Mouse (Mus musculus) forebrain, postnatal 0 days (tissue): ENCODE measurements around the gene Smr2. TPM values are rescaled to one million over a fixed set of nuclear protein-coding genes. Genes with fewer than 3 reads are reported as not detected.
"Not testable (repeated sequence)": the region's sequence is repeated elsewhere in the genome, so short reads cannot be mapped to it uniquely, and the experiment has no call there.

Source experiments
- ATAC-seq: fragments of 200-750 bp; cut with Nextera tagmentation; 2 replicates; pipeline ENCODE4 v1.8.0; 2017; ENCODE audit warnings: mild to moderate bottlenecking, moderate library complexity
- DNase-seq: peaks from one replicate; pipeline ENCODE4 v3.0.0-alpha.2; 2015
- H3K27ac ChIP-seq: fragments of 300-500 bp; sonication (generic); 2 replicates; pipeline ENCODE4 v1.5.1; 2014; ENCODE audit warnings: low read depth, mild to moderate bottlenecking, antibody characterized with exemption, low read length, moderate library complexity, mixed read lengths
- H3K27me3 ChIP-seq: fragments of 300-500 bp; sonication (generic); 2 replicates; pipeline ENCODE4 v1.6.1; 2014; ENCODE audit warnings: mild to moderate bottlenecking, low read length, mixed read lengths; ENCODE audit not compliant: insufficient read depth
- H3K36me3 ChIP-seq: fragments of 300-500 bp; sonication (generic); 2 replicates; pipeline ENCODE4 v1.6.1; 2014; ENCODE audit warnings: mild to moderate bottlenecking, moderate library complexity; ENCODE audit not compliant: insufficient read depth
- H3K4me1 ChIP-seq: fragments of 300-500 bp; sonication (generic); 2 replicates; pipeline ENCODE4 v1.6.1; 2014; ENCODE audit warnings: antibody characterized with exemption; ENCODE audit not compliant: insufficient read depth
- H3K4me2 ChIP-seq: fragments of 300-500 bp; sonication (generic); 2 replicates; pipeline ENCODE4 v1.6.1; 2014; ENCODE audit warnings: low read depth, mild to moderate bottlenecking, moderate library complexity
- H3K4me3 ChIP-seq: fragments of 300-500 bp; sonication (generic); 2 replicates; pipeline ENCODE4 v1.5.1; 2014; ENCODE audit warnings: low read depth, low read length, mixed read lengths
- H3K9ac ChIP-seq: fragments of 300-500 bp; sonication (generic); 2 replicates; pipeline ENCODE4 v1.6.1; 2014; ENCODE audit warnings: mild to moderate bottlenecking
- H3K9me3 ChIP-seq: fragments of 300-500 bp; sonication (generic); 2 replicates; pipeline ENCODE4 v1.6.1; 2016; ENCODE audit warnings: low read length
- CTCF ChIP-seq: sonication (generic); IDR thresholded peaks from 2 replicates; pipeline ENCODE4 v1.5.1; 2016; ENCODE audit warnings: antibody characterized with exemption, control low read depth, low read depth
- WGBS: fragments of 180-500 bp; shearing (Covaris S2); extraction: QIAGEN DNeasy Blood & Tissue Kit; methylation state at CpG from one replicate; pipeline ENCODE4 v1.1.7; 2014; 5-methylcytosine and 5-hydroxymethylcytosine counted together
- polyA plus RNA-seq: library from polyadenylated mRNA; unstranded; fragments of >200 nt; fragmentation: Nextera tagmentation; extraction: Ambion mirVana; gene quantifications from 2 replicates; pipeline ENCODE4 v1.2.1, GENCODE M21; 2015
- total RNA-seq: library from RNA; depleted of rRNA; stranded (reverse); fragments of >200 nt; gene quantifications from 2 replicates; pipeline ENCODE4 v1.2.3, GENCODE M21; 2014; rRNA removed

The Smr2 gene
- total RNA-seq = not detected in 2 replicates
- not detected in 2 replicates for polyA plus RNA-seq

DNA sequence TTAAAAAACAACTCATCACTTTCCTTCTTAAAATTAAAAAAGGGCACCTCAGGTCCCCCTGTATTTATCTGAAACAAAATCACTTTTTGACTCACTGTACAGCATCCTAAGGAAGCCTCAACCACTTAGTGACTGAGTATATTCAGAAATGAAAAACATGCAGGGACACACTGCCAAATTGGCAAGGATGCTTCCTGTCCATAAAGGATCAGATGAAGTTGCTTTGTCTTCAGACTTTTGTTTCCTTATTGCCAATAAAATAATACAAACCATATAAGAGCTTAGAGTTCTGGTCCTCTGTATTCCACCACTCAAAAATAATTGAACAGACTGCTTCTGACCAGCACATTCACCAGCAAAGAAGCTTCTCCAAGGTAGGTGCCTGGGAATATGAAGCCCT, at the start of gene Smr2:
Gene Smr2 (plus strand): TSS at position 301 of the 400 bp plus-strand sequence.
- ATAC-seq = not testable (repeated sequence)

GRCm38 (mm10) chr5:88111430-88111829, 25.1 kb downstream of the Smr2 start, which contains the start of gene Gm11116:
Gm11116 (minus strand) TSS chr5:88111530.
- whole genome bisulfite sequencing = 82% methylated on average over 1 of the region's 1 CpGs
- Histone ChIP-seq H3K4me2 (no peak within 1 kb of the TSS), H3K9ac (no peak within 1 kb of the TSS), H3K27me3 (no peaks in the 10 kb centered on the region), H3K9me3 (no peaks in the 10 kb centered on the region), H3K4me1 (no peaks in the 10 kb centered on the region), H3K4me3 (no peak within 1 kb of the TSS), H3K27ac (no peak within 1 kb of the TSS), H3K36me3 (no peaks in the 10 kb centered on the region)
- ATAC-seq = no peak
- TF ChIP-seq CTCF = no peak
- no peak for DNase-seq

More for the DNA sequence above, at the start of gene Smr2:
- not testable (repeated sequence) for H3K27me3 ChIP-seq, DNase-seq, H3K9ac ChIP-seq, H3K27ac ChIP-seq, H3K36me3 ChIP-seq, H3K4me1 ChIP-seq, H3K4me3 ChIP-seq, H3K9me3 ChIP-seq, H3K4me2 ChIP-seq

DNA sequence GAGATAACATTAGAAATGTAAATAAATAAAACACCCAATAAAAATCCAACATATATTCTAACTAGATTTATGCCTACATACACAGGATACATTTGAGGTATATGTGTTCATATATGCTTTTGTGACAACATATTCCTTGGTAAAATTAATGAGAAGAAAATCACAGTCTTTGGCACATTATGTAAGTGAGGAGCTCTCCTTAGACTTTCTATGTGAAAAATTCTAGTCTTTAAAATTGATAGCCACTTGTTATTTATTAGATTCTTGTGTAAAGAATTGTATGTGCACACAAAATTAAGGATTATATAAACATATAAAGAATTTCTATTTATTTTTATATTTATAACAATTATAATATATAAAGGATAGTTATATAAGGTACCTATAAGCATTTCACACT, 67.6 kb downstream of the Smr2 start, which contains the start of gene Gm11115:
Gene Gm11115 (minus strand): TSS at position 101 of the 400 bp plus-strand sequence.
- H3K9ac ChIP-seq = no peak within 1 kb of the TSS
- ATAC-seq = no peak
- no peaks in the 10 kb centered on the region for H3K27me3 ChIP-seq
- no peak for TF ChIP-seq CTCF
- no peaks in the 10 kb centered on the region for H3K4me1 ChIP-seq
- no peak within 1 kb of the TSS for H3K4me2 ChIP-seq
- H3K36me3 ChIP-seq = no peaks in the 10 kb centered on the region
- H3K4me3 ChIP-seq = no peak within 1 kb of the TSS
- no peak for DNase-seq
- no peaks in the 10 kb centered on the region for H3K9me3 ChIP-seq
- H3K27ac ChIP-seq = no peak within 1 kb of the TSS

Other genes starting within 250 kb of the Smr2 start
- gene Odam, start 201.5 kb upstream of the Smr2 start, total RNA-seq = 0.29 TPM in 1 of 2 replicates, not detected in the other
- gene Odam, start 201.5 kb upstream of the Smr2 start, polyA plus RNA-seq = not detected in 2 replicates
- gene Csn3, start 161.0 kb upstream of the Smr2 start, total RNA-seq = not detected in 2 replicates
- not detected in 2 replicates for gene Csn3, start 161.0 kb upstream of the Smr2 start, polyA plus RNA-seq
- gene 2310003L06Rik, start 117.1 kb upstream of the Smr2 start, total RNA-seq = 0.14 and 0.15 TPM in 2 replicates
- gene 2310003L06Rik, start 117.1 kb upstream of the Smr2 start, polyA plus RNA-seq = 0.20 TPM in 1 of 2 replicates, not detected in the other
- not detected in 2 replicates for gene Gm28434, start 117.0 kb upstream of the Smr2 start, total RNA-seq
- gene Gm28434, start 117.0 kb upstream of the Smr2 start, polyA plus RNA-seq = 0.48 TPM in 1 of 2 replicates, not detected in the other
- gene Cabs1, start 107.1 kb upstream of the Smr2 start, total RNA-seq = not detected in 2 replicates
- not detected in 2 replicates for gene Cabs1, start 107.1 kb upstream of the Smr2 start, polyA plus RNA-seq
- 0.38 and 1.0 TPM in 2 replicates for gene Smr3a, start 84.0 kb upstream of the Smr2 start, total RNA-seq
- 0.38 TPM in 1 of 2 replicates, not detected in the other for gene Smr3a, start 84.0 kb upstream of the Smr2 start, polyA plus RNA-seq
- not detected in 2 replicates for gene Gm11116, start 25.0 kb downstream of the Smr2 start, total RNA-seq
- gene Gm11116, start 25.0 kb downstream of the Smr2 start, polyA plus RNA-seq = not detected in 2 replicates
- not detected in 2 replicates for gene Gm11115, start 67.5 kb downstream of the Smr2 start, total RNA-seq
- not detected in 2 replicates for gene Gm11115, start 67.5 kb downstream of the Smr2 start, polyA plus RNA-seq
- gene Gm7714, start 182.4 kb downstream of the Smr2 start, total RNA-seq = not detected in 2 replicates
- not detected in 2 replicates for gene Gm7714, start 182.4 kb downstream of the Smr2 start, polyA plus RNA-seq
- gene Prol1, start 230.8 kb downstream of the Smr2 start, total RNA-seq = not detected in 2 replicates
- gene Prol1, start 230.8 kb downstream of the Smr2 start, polyA plus RNA-seq = not detected in 2 replicates